Mouse (Mus musculus) midbrain, embryonic 11.5 days (tissue): ENCODE measurements around the gene Arrdc1. TPM values are rescaled to one million over a fixed set of nuclear protein-coding genes. Genes with fewer than 3 reads are reported as not detected.
"Not testable (repeated sequence)": the region's sequence is repeated elsewhere in the genome, so short reads cannot be mapped to it uniquely, and the experiment has no call there.

Source experiments
- ATAC-seq: fragments of 200-750 bp; cut with Nextera tagmentation; 2 replicates; pipeline ENCODE4 v1.8.0; 2017; ENCODE audit warnings: moderate TSS enrichment, moderate library complexity; ENCODE audit not compliant: low FRiP score
- DNase-seq: peaks from one replicate; pipeline ENCODE4 v3.0.0; 2015; ENCODE audit warnings: low spot score; ENCODE audit errors: missing footprints
- H3K27ac ChIP-seq: fragments of 300-500 bp; sonication (generic); 2 replicates; pipeline ENCODE4 v1.5.1; 2014; ENCODE audit warnings: low read depth, low read length
- H3K27me3 ChIP-seq: fragments of 300-500 bp; sonication (generic); 2 replicates; pipeline ENCODE4 v1.6.1; 2014; ENCODE audit warnings: mild to moderate bottlenecking, low read length, moderate library complexity, mixed read lengths; ENCODE audit not compliant: control insufficient read depth, insufficient read depth
- H3K36me3 ChIP-seq: fragments of 300-500 bp; sonication (generic); 2 replicates; pipeline ENCODE4 v1.6.1; 2014; ENCODE audit warnings: mild to moderate bottlenecking, low read length, moderate library complexity, mixed read lengths; ENCODE audit not compliant: control insufficient read depth, insufficient read depth
- H3K4me1 ChIP-seq: fragments of 300-500 bp; sonication (generic); 2 replicates; pipeline ENCODE4 v1.6.1; 2014; ENCODE audit warnings: low read length; ENCODE audit not compliant: control insufficient read depth, insufficient read depth
- H3K4me2 ChIP-seq: fragments of 300-500 bp; sonication (generic); 2 replicates; pipeline ENCODE4 v1.6.1; 2014; ENCODE audit warnings: mild to moderate bottlenecking, moderate library complexity
- H3K4me3 ChIP-seq: fragments of 300-500 bp; sonication (generic); 2 replicates; pipeline ENCODE4 v1.5.1; 2014; ENCODE audit warnings: low read depth, low read length
- H3K9ac ChIP-seq: fragments of 300-500 bp; sonication (generic); 2 replicates; pipeline ENCODE4 v1.6.1; 2014; ENCODE audit warnings: low read length
- H3K9me3 ChIP-seq: fragments of 300-500 bp; sonication (generic); 2 replicates; pipeline ENCODE4 v1.6.1; 2016; ENCODE audit warnings: low read length; ENCODE audit not compliant: control insufficient read depth
- WGBS: fragments of 180-500 bp; shearing (Covaris S2); extraction: QIAGEN DNeasy Blood & Tissue Kit; methylation state at CpG from one replicate; pipeline ENCODE4 v1.1.7; 2014; 5-methylcytosine and 5-hydroxymethylcytosine counted together
- polyA plus RNA-seq: library from polyadenylated mRNA; unstranded; fragments of >200 nt; fragmentation: Nextera tagmentation; extraction: Ambion mirVana; gene quantifications from 2 replicates; pipeline ENCODE4 v1.2.1, GENCODE M21; 2014

Gene Arrdc1
- polyA plus RNA-seq, 1 experiment from 2014 or later = 11.6 TPM

DNA sequence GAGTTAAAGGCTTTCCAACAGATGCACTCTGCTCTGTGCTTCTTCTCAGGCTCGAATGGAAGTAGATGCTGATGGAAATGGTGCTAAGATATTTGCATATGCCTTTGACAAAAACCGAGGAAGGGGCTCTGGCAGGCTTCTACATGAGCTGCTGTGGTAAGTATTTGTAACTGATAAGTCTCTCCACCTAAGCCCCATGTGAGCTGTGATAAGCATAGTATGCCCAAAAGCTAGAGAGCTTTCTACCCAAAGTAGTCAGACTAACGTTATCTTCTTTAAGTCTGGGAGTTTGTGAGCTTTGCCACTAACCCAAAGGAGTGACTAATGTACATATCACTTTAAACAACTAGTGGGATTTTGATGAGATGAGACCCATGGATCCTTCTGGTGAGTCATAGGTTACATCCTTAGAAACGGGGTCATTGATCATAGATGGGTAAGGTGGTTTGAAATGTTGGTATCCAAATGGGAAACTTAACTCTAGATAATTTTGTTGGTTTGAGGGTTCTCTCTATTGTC lies 17.5 kb upstream of the Arrdc1 start:
- DNase-seq = no peak
- Histone ChIP-seq H3K27me3 (no peaks in the 10 kb centered on the region), H3K4me3 (no peak overlapping the region), H3K9me3 (no peaks in the 10 kb centered on the region), H3K27ac (no peak overlapping the region), H3K36me3 (peaks cover 9% of the 10 kb centered on the region), H3K4me1 (peaks cover 15% of the 10 kb centered on the region), H3K4me2 (no peak overlapping the region), H3K9ac (no peak overlapping the region)
- no peak for ATAC-seq
- 89% methylated on average over 4 of the region's 4 CpGs for WGBS

GRCm38 (mm10) chr2:24950189-24950535 lies 15.1 kb upstream of the Arrdc1 start:
- ATAC-seq (peak; percentile 8; the same call in 1 of the 2 replicates), DNase-seq (peak; percentile 93)
- peak overlapping the region; percentile 35; the same call in 1 of the 2 replicates for H3K27ac ChIP-seq
- H3K4me3 ChIP-seq = peak overlapping the region; percentile 96
- peaks cover 15% of the 10 kb centered on the region for H3K4me1 ChIP-seq
- H3K27me3 ChIP-seq = no peaks in the 10 kb centered on the region
- H3K36me3 ChIP-seq = peaks cover 5% of the 10 kb centered on the region
- H3K4me2 ChIP-seq = peak overlapping the region; percentile 52
- WGBS = 0% methylated on average over 31 of the region's 31 CpGs
- H3K9ac ChIP-seq = peak overlapping the region; percentile 93
- no peaks in the 10 kb centered on the region for H3K9me3 ChIP-seq

DNA sequence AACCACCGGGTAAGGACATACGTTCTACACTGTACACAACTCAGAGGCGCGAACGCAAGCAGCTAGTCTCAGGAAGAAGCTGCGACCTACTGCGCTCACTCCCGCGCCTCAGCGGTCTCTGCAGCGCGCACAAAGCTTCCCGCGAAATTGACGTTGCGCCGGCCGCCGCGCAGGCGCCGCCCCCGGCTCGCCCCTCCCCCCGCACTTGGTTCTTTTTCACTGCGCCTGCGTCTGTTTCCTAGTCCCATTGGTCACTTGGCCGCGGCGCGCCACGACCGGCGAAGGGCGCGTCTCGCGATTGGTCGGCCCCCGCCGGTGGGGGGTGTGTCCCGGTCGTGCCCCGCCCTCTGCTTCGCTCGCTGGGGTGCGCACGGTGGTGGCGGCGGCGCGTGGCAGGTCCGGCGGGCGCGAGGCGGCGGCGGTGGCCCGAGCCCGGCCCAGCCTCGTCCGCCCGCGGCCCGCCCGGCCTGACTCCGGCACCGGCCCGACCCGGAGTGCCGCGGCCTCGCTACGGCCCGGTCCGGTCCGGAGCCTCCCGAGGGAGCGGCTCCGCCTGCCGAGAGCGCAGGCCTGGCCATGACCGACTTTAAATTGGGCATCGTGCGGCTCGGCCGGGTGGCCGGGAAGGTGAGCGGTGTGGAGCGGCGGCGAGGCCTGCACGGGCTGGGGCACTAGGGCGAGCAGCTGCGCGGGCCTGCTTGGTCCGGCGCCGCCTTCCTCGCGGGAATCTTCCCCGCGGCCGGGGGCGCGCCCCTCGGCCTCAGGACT lies 14.6 kb upstream of the Arrdc1 start, which contains the start of gene Zmynd19:
Gene Zmynd19 (plus strand): TSS at position 372 of the 768 bp plus-strand sequence.
- under 1% methylated on average over 95 of the region's 108 CpGs for WGBS
- H3K27me3 ChIP-seq = no peaks in the 10 kb centered on the region
- peak within 1 kb of the TSS; percentile 93 for H3K9ac ChIP-seq
- peak; percentile 99 for DNase-seq
- H3K4me3 ChIP-seq = peak within 1 kb of the TSS; percentile 96
- no peaks in the 10 kb centered on the region for H3K9me3 ChIP-seq
- peak; percentile 99 for ATAC-seq
- peak within 1 kb of the TSS; percentile 52 for H3K4me2 ChIP-seq
- H3K4me1 ChIP-seq = peaks cover 15% of the 10 kb centered on the region
- H3K27ac ChIP-seq = peak within 1 kb of the TSS; percentile 35; the same call in 1 of the 2 replicates
- H3K36me3 ChIP-seq = peaks cover 4% of the 10 kb centered on the region; the same call in 1 of the 2 replicates

DNA sequence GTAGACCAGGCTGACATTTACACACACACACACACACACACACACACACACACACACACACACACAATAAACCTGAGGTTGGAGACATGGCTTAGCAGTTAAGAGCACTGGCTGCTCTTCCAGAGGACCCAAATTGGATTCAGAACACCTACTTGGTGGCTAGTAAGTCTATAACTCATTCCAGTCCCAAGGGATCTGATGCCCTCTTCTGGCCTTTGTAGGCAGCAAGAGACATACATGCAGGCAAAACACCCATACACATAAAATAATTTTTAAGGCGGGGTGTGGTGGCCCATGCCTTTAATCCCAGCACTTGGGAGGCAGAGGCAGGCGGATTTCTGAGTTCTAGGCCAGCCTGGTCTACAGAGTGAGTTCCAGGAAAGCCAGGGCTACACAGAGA lies 9.3 kb upstream of the Arrdc1 start:
- not testable (repeated sequence) for H3K27me3 ChIP-seq, H3K9me3 ChIP-seq, H3K4me3 ChIP-seq, H3K36me3 ChIP-seq, DNase-seq, ATAC-seq, H3K4me1 ChIP-seq, H3K27ac ChIP-seq, H3K9ac ChIP-seq, H3K4me2 ChIP-seq
- 52% methylated on average over 2 of the region's 2 CpGs for WGBS

DNA sequence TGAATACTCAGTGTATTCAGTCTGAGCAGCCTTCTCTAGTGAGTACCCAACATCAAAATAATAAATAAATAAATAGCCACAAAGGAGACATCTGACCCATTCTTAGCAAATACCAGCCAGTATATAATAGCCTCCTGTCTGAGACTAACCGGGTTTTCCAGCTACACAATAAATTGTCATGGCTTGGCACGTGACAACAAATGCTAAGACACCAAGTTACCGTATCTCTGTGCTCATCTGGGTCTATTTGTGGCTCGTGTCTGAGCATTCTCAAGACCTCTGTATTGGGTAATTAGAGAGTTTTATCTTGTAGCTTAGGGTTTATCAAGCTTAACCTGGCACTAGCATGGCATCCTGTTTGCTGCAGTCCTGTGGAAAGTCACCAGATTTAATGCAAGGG lies 7.0 kb upstream of the Arrdc1 start:
- Histone ChIP-seq H3K27me3 (no peaks in the 10 kb centered on the region), H3K9me3 (no peaks in the 10 kb centered on the region), H3K4me1 (no peaks in the 10 kb centered on the region), H3K9ac (no peak overlapping the region), H3K27ac (no peak overlapping the region), H3K36me3 (no peaks in the 10 kb centered on the region), H3K4me3 (no peak overlapping the region), H3K4me2 (no peak overlapping the region)
- DNase-seq (no peak), ATAC-seq (no peak)
- 85% methylated on average over 4 of the region's 4 CpGs for WGBS

DNA sequence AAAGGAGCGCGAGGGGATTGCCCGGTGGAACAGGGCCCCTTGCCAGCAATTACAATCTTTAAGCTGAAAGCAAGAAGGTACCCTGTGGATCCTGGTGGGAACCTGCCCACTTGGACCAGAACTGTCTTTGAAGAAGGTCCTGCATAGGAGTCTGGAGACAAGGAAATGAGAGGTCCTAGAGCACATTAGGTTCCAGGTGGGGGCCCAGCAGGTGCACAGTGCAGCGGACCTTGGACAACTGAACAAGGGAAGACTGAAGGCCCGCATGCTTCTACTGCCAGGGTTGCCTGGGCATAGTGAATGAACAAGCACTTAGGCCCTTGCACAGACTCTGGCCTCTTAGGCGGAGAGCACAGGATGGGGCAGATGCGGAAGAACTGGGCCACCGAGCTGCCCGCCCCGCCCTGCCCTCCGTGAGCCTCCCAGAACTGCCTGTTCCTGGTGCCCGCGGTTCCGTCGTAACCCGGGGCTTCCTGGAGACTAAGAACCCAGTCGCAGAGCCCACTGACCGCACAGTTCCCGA lies 550 bp downstream of the Arrdc1 start:
- Histone ChIP-seq H3K27me3 (peaks cover 8% of the 10 kb centered on the region; the same call in 1 of the 2 replicates), H3K4me1 (0 out of 2 replicates have a peak, but pooled peaks cover 4% of the 10 kb centered on the region), H3K4me2 (peak overlapping the region; percentile 81), H3K4me3 (peak overlapping the region; percentile 52), H3K9me3 (no peaks in the 10 kb centered on the region), H3K36me3 (no peaks in the 10 kb centered on the region), H3K27ac (no peak overlapping the region), H3K9ac (peak overlapping the region; percentile 65)
- ATAC-seq (peak; percentile 11; the same call in 1 of the 2 replicates), DNase-seq (peak; percentile 85)
- WGBS = 5% methylated on average over 19 of the region's 19 CpGs

- ATAC-seq (no peak), DNase-seq (no peak)
- Histone ChIP-seq H3K36me3 (no peaks in the 10 kb centered on the region), H3K27ac (no peak overlapping the region), H3K4me2 (no peak overlapping the region), H3K9ac (no peak overlapping the region), H3K9me3 (no peaks in the 10 kb centered on the region), H3K4me3 (no peak overlapping the region), H3K27me3 (peaks cover 8% of the 10 kb centered on the region; the same call in 1 of the 2 replicates), H3K4me1 (0 out of 2 replicates have a peak, but pooled peaks cover 2% of the 10 kb centered on the region)
- WGBS = 93% methylated on average over 5 of the region's 5 CpGs
These were observed 5.5 kb downstream of the Arrdc1 start for GRCm38 (mm10) chr2:24929593-24929992.

GRCm38 (mm10) chr2:24929119-24929518 lies 5.9 kb downstream of the Arrdc1 start:
- H3K27ac ChIP-seq = no peak overlapping the region
- H3K4me1 ChIP-seq = no peaks in the 10 kb centered on the region
- no peak overlapping the region for H3K4me2 ChIP-seq
- ATAC-seq = no peak
- H3K27me3 ChIP-seq = peaks cover 4% of the 10 kb centered on the region; the same call in 1 of the 2 replicates
- H3K9me3 ChIP-seq = no peaks in the 10 kb centered on the region
- no peak overlapping the region for H3K9ac ChIP-seq
- no peak overlapping the region for H3K4me3 ChIP-seq
- 58% methylated on average over 2 of the region's 2 CpGs for WGBS
- no peak for DNase-seq
- no peaks in the 10 kb centered on the region for H3K36me3 ChIP-seq
